Mouse (Mus musculus) cerebellum, adult 2 months (tissue): Measurements from ENCODE around the gene Siva1.

ENCODE experiments used
- CTCF ChIP-seq: fragments of 200-500 bp; IDR thresholded peaks from 2 replicates; pipeline ENCODE4 v1.5.1; 2011; ENCODE audit warnings: low read depth, mild to moderate bottlenecking, control low read depth, low read length, moderate library complexity, borderline replicate concordance; ENCODE audit not compliant: insufficient read depth
- POLR2A ChIP-seq: fragments of 200-500 bp; IDR thresholded peaks from 2 replicates; pipeline ENCODE4 v1.6.1; 2011; ENCODE audit warnings: low read length, control low read depth, borderline replicate concordance; ENCODE audit not compliant: insufficient read depth

DNA sequence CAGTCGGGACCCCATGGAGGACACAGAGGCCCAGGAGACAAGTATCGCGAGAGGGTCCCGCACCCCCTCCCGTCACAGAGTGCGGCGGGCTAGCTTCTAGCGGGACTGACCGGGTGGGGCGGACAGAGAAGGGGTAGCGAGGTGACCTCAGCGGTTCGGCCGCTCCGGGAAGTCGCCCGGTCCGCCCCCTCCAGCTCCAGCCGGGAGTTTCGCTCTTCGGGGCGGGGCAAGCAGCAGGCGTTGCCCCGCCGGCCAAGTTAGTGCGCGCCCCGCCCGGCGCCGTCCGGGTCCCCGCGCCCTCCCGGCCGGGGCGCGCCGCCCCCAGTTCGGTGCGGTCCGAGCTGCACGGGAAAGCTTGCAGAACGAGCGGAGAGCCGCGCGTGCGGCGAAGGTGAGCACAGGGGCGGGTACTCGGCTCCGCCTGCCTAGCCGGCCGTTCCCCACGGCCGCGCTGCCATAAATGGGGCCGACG is 34.1 kb downstream of the Siva1 start, which contains the start of gene Zbtb42:
- TF ChIP-seq CTCF: no peak
- TF ChIP-seq POLR2A: no peak
